In genomic region chr5:72810990-72811389, GRCm38 (mm10) we compare ENCODE assay signal across 1 mouse cellular context.
TF ChIP-seq lines count a peak whose summit lies in the region.

No protein-coding gene starts in this region.

TF ChIP-seq in CH12.LX, 34 proteins besides CTCF, POLR2A, EP300 and RAD21 (continued from another document):
- TF ChIP-seq TBP (conservative IDR thresholded peaks at IDR 0.05; ENCODE audit: low read depth, low read length) (no peak), CHD1 (IDR thresholded peaks at IDR 0.05; ENCODE audit: low read depth, low read length) (no peak), GABPA (IDR thresholded peaks at IDR 0.05; ENCODE audit: insufficient replicate concordance, low read depth, low read length) (no peak)
